ENCODE assay signal across 7 mouse cellular contexts in the genomic region with DNA sequence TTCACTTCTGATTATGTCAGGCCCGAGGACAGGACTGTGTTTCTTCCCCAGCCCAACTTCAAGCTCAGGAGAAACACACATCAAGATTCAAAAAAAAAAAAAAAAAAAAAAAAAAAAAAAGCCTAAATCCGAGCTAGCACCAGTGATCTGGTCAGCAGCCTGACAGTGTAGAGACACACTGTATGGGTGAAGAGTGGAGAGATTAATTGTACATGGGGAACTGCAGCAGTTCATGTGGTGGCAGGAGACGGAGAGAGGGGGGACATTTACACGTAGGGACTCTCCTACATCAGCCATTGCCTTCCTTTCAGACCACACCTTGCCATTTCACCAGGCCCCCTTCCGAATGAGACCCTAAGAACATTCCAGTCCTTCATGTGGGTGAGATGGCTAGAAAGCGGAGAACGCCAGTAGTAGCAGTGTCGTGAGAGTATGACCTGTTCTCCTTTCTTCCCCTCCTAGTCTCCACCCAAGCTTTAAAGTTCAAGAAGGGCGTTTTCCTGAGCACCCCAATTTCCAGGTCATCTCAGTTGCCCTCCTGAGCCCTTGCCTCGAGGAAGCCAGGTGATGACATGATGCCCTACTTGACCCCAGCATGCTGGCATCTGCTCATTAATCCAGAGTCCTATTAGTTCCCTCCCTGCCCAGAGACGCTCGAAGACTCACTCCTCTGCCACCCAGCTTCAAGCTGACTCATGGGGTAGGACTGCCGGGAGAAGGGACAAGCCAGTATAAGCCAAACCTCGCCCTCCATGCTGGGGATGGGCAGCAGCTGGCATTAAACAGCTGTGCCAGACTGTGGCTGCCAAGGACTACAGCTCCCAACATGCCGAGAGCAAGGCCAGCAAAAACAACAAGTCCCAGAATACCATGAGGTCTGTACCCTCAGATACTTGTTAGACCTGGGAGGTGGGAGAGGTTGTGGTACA. TPM values are rescaled to one million over a fixed set of nuclear protein-coding genes. Genes with fewer than 3 reads are reported as not detected.
DNase-seq lines count a peak whose midpoint lies in the region; ATAC-seq and TF ChIP-seq lines count a peak whose summit lies in the region.

No protein-coding gene starts in this region.

- no peak for TF ChIP-seq POLR2A in CH12.LX (IDR thresholded peaks at IDR 0.05; ENCODE audit: low read depth, low read length)

- H3K9me3 ChIP-seq in CH12.LX (replicated peaks; ENCODE audit: low read length), result no peaks in the 10 kb centered on the region
- no peaks in the 10 kb centered on the region for H3K9me3 ChIP-seq in embryonic facial prominence, embryonic 13.5 days
- no peaks in the 10 kb centered on the region for H3K9me3 ChIP-seq in heart, postnatal 0 days (replicated peaks; ENCODE audit: control insufficient read depth, low read length)
- H3K9me3 ChIP-seq in stomach, embryonic 16.5 days (replicated peaks; ENCODE audit: control insufficient read depth, low read length), result no peaks in the 10 kb centered on the region

- peak overlapping the region; percentile 49 to 84 (median 58) for H3K4me3 ChIP-seq in CH12.LX (replicated peaks in 1 of 3; ENCODE audit: low read depth in 2 of 3, low read length in 2 of 3, poor library complexity in 1 of 3)
- H3K4me3 ChIP-seq in embryonic facial prominence, embryonic 13.5 days, result peak overlapping the region; percentile 77
- peak overlapping the region; percentile 89 for H3K4me3 ChIP-seq in heart, postnatal 0 days (ENCODE audit: low read depth, low read length)
- peak overlapping the region; percentile 81 for H3K4me3 ChIP-seq in stomach, embryonic 16.5 days (replicated peaks; ENCODE audit: low read length)

- TF ChIP-seq EP300 in CH12.LX (IDR thresholded peaks at IDR 0.05; ENCODE audit: low read length), result no peak
- no peak for TF ChIP-seq EP300 in heart, postnatal 0 days (IDR thresholded peaks at IDR 0.05; ENCODE audit: low read depth)

- DNase-seq in 3134 (ENCODE audit: extremely low read depth, insufficient read length, low spot score) (peak; percentile 89), CH12.LX (ENCODE audit: extremely low read depth) (no peak)
- peak; percentile 30 for DNase-seq in heart, postnatal 0 days (ENCODE audit: low spot score)
- DNase-seq in layer of hippocampus, adult 9-11 months, result peak; percentile 73
- peak; percentile 27 for DNase-seq in lung, postnatal 25 days (ENCODE audit: low spot score)

- H3K36me3 ChIP-seq in CH12.LX (replicated peaks in 1 of 2; ENCODE audit: control insufficient read depth in 1 of 2, insufficient read depth in 1 of 2, low read length in 1 of 2), result peaks cover 1 to 30% of the 10 kb centered on the region in 2 experiments
- H3K36me3 ChIP-seq in embryonic facial prominence, embryonic 13.5 days, result peaks cover 33% of the 10 kb centered on the region
- peaks cover 26% of the 10 kb centered on the region for H3K36me3 ChIP-seq in heart, postnatal 0 days (replicated peaks; ENCODE audit: control insufficient read depth, insufficient read depth, low read length)
- peaks cover 6% of the 10 kb centered on the region; the same call in 1 of the 2 replicates for H3K36me3 ChIP-seq in stomach, embryonic 16.5 days (ENCODE audit: control insufficient read depth, insufficient read depth, low read length)

- no peaks in the 10 kb centered on the region for H3K79me2 ChIP-seq in CH12.LX (replicated peaks; ENCODE audit: control insufficient read depth, extremely low read depth, insufficient read depth, poor library complexity, severe bottlenecking)

- no peaks in the 10 kb centered on the region for H3K27me3 ChIP-seq in CH12.LX (replicated peaks)
- no peaks in the 10 kb centered on the region for H3K27me3 ChIP-seq in embryonic facial prominence, embryonic 13.5 days
- H3K27me3 ChIP-seq in heart, postnatal 0 days (ENCODE audit: control insufficient read depth, insufficient read depth, low read length), result no peaks in the 10 kb centered on the region
- H3K27me3 ChIP-seq in stomach, embryonic 16.5 days (ENCODE audit: control insufficient read depth, insufficient read depth, low read length), result no peaks in the 10 kb centered on the region

- H3K9ac ChIP-seq in CH12.LX (ENCODE audit: insufficient read depth, low read depth), result peak overlapping the region; percentile 69; the same call in 1 of the 2 replicates
- peak overlapping the region; percentile 83 for H3K9ac ChIP-seq in embryonic facial prominence, embryonic 13.5 days
- H3K9ac ChIP-seq in heart, postnatal 0 days (replicated peaks; ENCODE audit: low read depth, low read length), result peak overlapping the region; percentile 91
- H3K9ac ChIP-seq in stomach, embryonic 16.5 days (ENCODE audit: low read length), result peak overlapping the region; percentile 91

- no peak for TF ChIP-seq CTCF in CH12.LX (conservative IDR thresholded peaks at IDR 0.05 in 1 of 2, IDR thresholded peaks at IDR 0.05 in 1 of 2; ENCODE audit: low read depth in 2 of 2, low read length in 2 of 2)
- no peak for TF ChIP-seq CTCF in heart, postnatal 0 days (IDR thresholded peaks at IDR 0.05; ENCODE audit: low read depth)

- H3K4me2 ChIP-seq in CH12.LX (ENCODE audit: insufficient read depth, low read depth, poor library complexity, severe bottlenecking), result peak overlapping the region; percentile 66
- H3K4me2 ChIP-seq in embryonic facial prominence, embryonic 13.5 days, result peak overlapping the region; percentile 81
- H3K4me2 ChIP-seq in heart, postnatal 0 days (ENCODE audit: low read depth, low read length), result peak overlapping the region; percentile 99
- H3K4me2 ChIP-seq in stomach, embryonic 16.5 days (ENCODE audit: low read depth, low read length), result peak overlapping the region; percentile 84

- peaks cover 11 to 67% of the 10 kb centered on the region in 2 experiments for H3K4me1 ChIP-seq in CH12.LX (ENCODE audit: control insufficient read depth in 1 of 2, insufficient read depth in 2 of 2)
- H3K4me1 ChIP-seq in embryonic facial prominence, embryonic 13.5 days, result peaks cover 19% of the 10 kb centered on the region
- H3K4me1 ChIP-seq in heart, postnatal 0 days (ENCODE audit: control insufficient read depth, insufficient read depth), result peaks cover 23% of the 10 kb centered on the region
- peaks cover 21% of the 10 kb centered on the region for H3K4me1 ChIP-seq in stomach, embryonic 16.5 days (ENCODE audit: control insufficient read depth, insufficient read depth, low read length)

- dilution Hi-C loops in CH12.LX (cut with MboI; ENCODE audit: extremely low pct_ligation_motif_present, extremely low pct_unique_long_range_greater_than_20kb, low sequenced_read_pairs), result no loop called here

- 50% methylated on average over 15 of the region's 15 CpGs for WGBS in embryonic facial prominence, embryonic 13.5 days
- WGBS in heart, postnatal 0 days, result 44% methylated on average over 15 of the region's 15 CpGs
- WGBS in stomach, embryonic 16.5 days, result 43% methylated on average over 15 of the region's 15 CpGs

- ATAC-seq in embryonic facial prominence, embryonic 13.5 days (ENCODE audit: insufficient number of reproducible peaks, insufficient read depth, low FRiP score, low TSS enrichment, low read depth), result no peak
- ATAC-seq in heart, postnatal 0 days (ENCODE audit: insufficient read depth, low read depth), result 0 out of 2 replicates have a peak, but pooled peaks have one; percentile 3
- ATAC-seq in stomach, embryonic 16.5 days (ENCODE audit: insufficient read depth, low FRiP score), result no peak

- no peak for TF ChIP-seq RAD21 in CH12.LX (IDR thresholded peaks at IDR 0.05; ENCODE audit: low read depth, low read length)

- in situ Hi-C loops in CH12.LX (cut with MboI; ENCODE audit: low pct_ligation_motif_present, low pct_unique_long_range_greater_than_20kb, low sequenced_read_pairs), result no loop called here

- no peak overlapping the region for H3K27ac ChIP-seq in CH12.LX (ENCODE audit: insufficient read depth, low read depth)
- peak overlapping the region; percentile 84; the same call in 1 of the 2 replicates for H3K27ac ChIP-seq in embryonic facial prominence, embryonic 13.5 days
- H3K27ac ChIP-seq in heart, postnatal 0 days (ENCODE audit: low read depth), result peak overlapping the region; percentile 88
- peak overlapping the region; percentile 87 for H3K27ac ChIP-seq in stomach, embryonic 16.5 days (ENCODE audit: low read length)

RNA-seq across cellular contexts. Expression of gene Fam214b, which starts 7.2 kb away (rescaled TPM):
- total RNA-seq in CH12.LX (2012; rRNA removed) (2.7 and 3.3 TPM in 2 replicates), CH12.LX (2014; rRNA removed) (1.7 TPM in 2 replicates)
- 4.7 and 5.3 TPM in 2 replicates for polyA plus RNA-seq in CH12.LX (2012; ENCODE audit: insufficient read length, low read depth)
- polyA plus RNA-seq in embryonic facial prominence, embryonic 13.5 days (2015; fragmentation: Nextera tagmentation; extraction: Ambion mirVana), result 13.1 and 14.9 TPM in 2 replicates
- total RNA-seq in heart, postnatal 0 days (2014; rRNA removed; ENCODE audit: low replicate concordance), result 15.9 and 27.1 TPM in 2 replicates
- polyA plus RNA-seq in heart, postnatal 0 days (2015; fragmentation: Nextera tagmentation; extraction: Ambion mirVana), result 12.8 and 13.4 TPM in 2 replicates
- 12.9 and 13.5 TPM in 2 replicates for polyA plus RNA-seq in stomach, embryonic 16.5 days (2015; fragmentation: Nextera tagmentation; extraction: Ambion mirVana)

RNA-seq across cellular contexts. Expression of gene Stoml2, which starts 7.3 kb away (rescaled TPM):
- total RNA-seq in CH12.LX (2012; rRNA removed) (293 and 320 TPM in 2 replicates), CH12.LX (2014; rRNA removed) (296 and 338 TPM in 2 replicates)
- polyA plus RNA-seq in CH12.LX (2012; ENCODE audit: insufficient read length, low read depth), result 330 and 338 TPM in 2 replicates
- polyA plus RNA-seq in embryonic facial prominence, embryonic 13.5 days (2015; fragmentation: Nextera tagmentation; extraction: Ambion mirVana), result 329 and 332 TPM in 2 replicates
- total RNA-seq in heart, postnatal 0 days (2014; rRNA removed; ENCODE audit: low replicate concordance), result 77.9 and 130 TPM in 2 replicates
- polyA plus RNA-seq in heart, postnatal 0 days (2015; fragmentation: Nextera tagmentation; extraction: Ambion mirVana), result 171 and 174 TPM in 2 replicates
- polyA plus RNA-seq in stomach, embryonic 16.5 days (2015; fragmentation: Nextera tagmentation; extraction: Ambion mirVana), result 263 and 272 TPM in 2 replicates

RNA-seq across cellular contexts. Expression of gene Pigo, which starts 13.2 kb away (rescaled TPM):
- total RNA-seq in CH12.LX (2012; rRNA removed), result 18.7 and 19.1 TPM in 2 replicates
- 8.0 and 8.7 TPM in 2 replicates for total RNA-seq in CH12.LX (2014; rRNA removed)
- polyA plus RNA-seq in CH12.LX (2012; ENCODE audit: insufficient read length, low read depth), result 19.4 and 21.9 TPM in 2 replicates
- polyA plus RNA-seq in embryonic facial prominence, embryonic 13.5 days (2015; fragmentation: Nextera tagmentation; extraction: Ambion mirVana), result 24.4 and 27.8 TPM in 2 replicates
- 11.3 and 25.2 TPM in 2 replicates for total RNA-seq in heart, postnatal 0 days (2014; rRNA removed; ENCODE audit: low replicate concordance)
- 11.4 and 12.5 TPM in 2 replicates for polyA plus RNA-seq in heart, postnatal 0 days (2015; fragmentation: Nextera tagmentation; extraction: Ambion mirVana)
- 22.9 and 24.7 TPM in 2 replicates for polyA plus RNA-seq in stomach, embryonic 16.5 days (2015; fragmentation: Nextera tagmentation; extraction: Ambion mirVana)

RNA-seq across cellular contexts. Expression of gene Unc13b, which starts 19.9 kb away (rescaled TPM):
- total RNA-seq in CH12.LX (2012; rRNA removed) (0.04 and 0.08 TPM in 2 replicates), CH12.LX (2014; rRNA removed) (0.04 and 0.23 TPM in 2 replicates)
- 0.19 TPM in 2 replicates for polyA plus RNA-seq in CH12.LX (2012; ENCODE audit: insufficient read length, low read depth)
- polyA plus RNA-seq in embryonic facial prominence, embryonic 13.5 days (2015; fragmentation: Nextera tagmentation; extraction: Ambion mirVana), result 3.9 and 5.1 TPM in 2 replicates
- total RNA-seq in heart, postnatal 0 days (2014; rRNA removed; ENCODE audit: low replicate concordance), result 45.7 and 51.8 TPM in 2 replicates
- 5.1 and 5.4 TPM in 2 replicates for polyA plus RNA-seq in heart, postnatal 0 days (2015; fragmentation: Nextera tagmentation; extraction: Ambion mirVana)
- polyA plus RNA-seq in stomach, embryonic 16.5 days (2015; fragmentation: Nextera tagmentation; extraction: Ambion mirVana), result 7.4 and 8.3 TPM in 2 replicates

RNA-seq across cellular contexts. Expression of gene Fancg, which starts 28.5 kb away (rescaled TPM):
- total RNA-seq in CH12.LX (2012; rRNA removed), result 13.2 and 14.8 TPM in 2 replicates
- 12.3 and 13.7 TPM in 2 replicates for total RNA-seq in CH12.LX (2014; rRNA removed)
- 15.1 and 18.7 TPM in 2 replicates for polyA plus RNA-seq in CH12.LX (2012; ENCODE audit: insufficient read length, low read depth)
- 18.6 and 26.6 TPM in 2 replicates for polyA plus RNA-seq in embryonic facial prominence, embryonic 13.5 days (2015; fragmentation: Nextera tagmentation; extraction: Ambion mirVana)
- 4.5 and 4.9 TPM in 2 replicates for total RNA-seq in heart, postnatal 0 days (2014; rRNA removed; ENCODE audit: low replicate concordance)
- polyA plus RNA-seq in heart, postnatal 0 days (2015; fragmentation: Nextera tagmentation; extraction: Ambion mirVana), result 4.6 and 4.9 TPM in 2 replicates
- polyA plus RNA-seq in stomach, embryonic 16.5 days (2015; fragmentation: Nextera tagmentation; extraction: Ambion mirVana), result 16.5 and 17.5 TPM in 2 replicates
